Mouse (Mus musculus) kidney, postnatal 0 days (tissue): ENCODE data around the gene Lyst. TPM values are rescaled to one million over a fixed set of nuclear protein-coding genes. Genes with fewer than 3 reads are reported as not detected.
A peak's percentile ranks its signal among the peaks of the same experiment; 100 is the strongest.

ENCODE experiments used
- ATAC-seq: fragments of 200-750 bp; cut with Nextera tagmentation; replicated peaks from 2 replicates; pipeline ENCODE4 v1.8.0; 2017; ENCODE audit warnings: low read depth, moderate number of reproducible peaks, moderate TSS enrichment, moderate library complexity; ENCODE audit not compliant: low FRiP score
- DNase-seq: peaks from one replicate; pipeline ENCODE4 v3.0.0-alpha.2; 2016; ENCODE audit warnings: low spot score
- H3K27ac ChIP-seq: fragments of 300-500 bp; sonication (generic); 2 replicates; pipeline ENCODE4 v1.5.1; 2014; ENCODE audit warnings: mild to moderate bottlenecking
- H3K27me3 ChIP-seq: fragments of 300-500 bp; sonication (generic); 2 replicates; pipeline ENCODE4 v1.6.1; 2014; ENCODE audit warnings: low read length, mixed read lengths; ENCODE audit not compliant: insufficient read depth
- H3K36me3 ChIP-seq: fragments of 300-500 bp; sonication (generic); 2 replicates; pipeline ENCODE4 v1.6.1; 2014; ENCODE audit warnings: low read length, mixed read lengths; ENCODE audit not compliant: insufficient read depth
- H3K4me1 ChIP-seq: fragments of 300-500 bp; sonication (generic); replicated peaks from 2 replicates; pipeline ENCODE4 v1.6.1; 2014; ENCODE audit warnings: antibody characterized with exemption, low read length, mixed read lengths; ENCODE audit not compliant: insufficient read depth
- H3K4me2 ChIP-seq: fragments of 300-500 bp; sonication (generic); 2 replicates; pipeline ENCODE4 v1.6.1; 2014; ENCODE audit warnings: mild to moderate bottlenecking, low read length, moderate library complexity, mixed read lengths
- H3K4me3 ChIP-seq: fragments of 300-500 bp; sonication (generic); replicated peaks from 2 replicates; pipeline ENCODE4 v1.5.1; 2014; ENCODE audit warnings: low read depth, low read length
- H3K9ac ChIP-seq: fragments of 300-500 bp; sonication (generic); 2 replicates; pipeline ENCODE4 v1.6.1; 2014; ENCODE audit warnings: low read depth, low read length
- H3K9me3 ChIP-seq: fragments of 300-500 bp; sonication (generic); replicated peaks from 2 replicates; pipeline ENCODE4 v1.6.1; 2016; ENCODE audit warnings: low read length, inconsistent platforms, mixed read lengths
- CTCF ChIP-seq: IDR thresholded peaks from 2 replicates; pipeline ENCODE4 v1.5.1; 2016; ENCODE audit warnings: antibody characterized with exemption, low read depth, mild to moderate bottlenecking, moderate library complexity
- WGBS: fragments of 180-500 bp; shearing (Covaris S2); extraction: QIAGEN DNeasy Blood & Tissue Kit; methylation state at CpG from one replicate; pipeline ENCODE4 v1.1.7; 2014; 5-methylcytosine and 5-hydroxymethylcytosine counted together
- polyA plus RNA-seq: library from polyadenylated mRNA; unstranded; fragments of >200 nt; fragmentation: Nextera tagmentation; extraction: Ambion mirVana; gene quantifications from 2 replicates; pipeline ENCODE4 v1.2.1, GENCODE M21; 2015

Lyst gene
- polyA plus RNA-seq, 1 experiment from 2014 or later: 3.8 TPM

GRCm38 (mm10) chr13:13558900-13559299 is 31.3 kb upstream of the Lyst start:
- H3K36me3 ChIP-seq: no peaks in the 10 kb centered on the region
- no peak overlapping the region for H3K27ac ChIP-seq
- no peaks in the 10 kb centered on the region for H3K9me3 ChIP-seq
- H3K9ac ChIP-seq: no peak overlapping the region
- H3K4me2 ChIP-seq: no peak overlapping the region
- no peak overlapping the region for H3K4me3 ChIP-seq
- ATAC-seq (no peak), DNase-seq (no peak)
- no peaks in the 10 kb centered on the region for H3K27me3 ChIP-seq
- no peaks in the 10 kb centered on the region for H3K4me1 ChIP-seq
- no peak for TF ChIP-seq CTCF
- 71% methylated on average over 5 of the region's 5 CpGs for WGBS

GRCm38 (mm10) chr13:13562571-13562970 is 27.6 kb upstream of the Lyst start:
- DNase-seq: peak; percentile 38
- Histone ChIP-seq H3K4me3 (no peak overlapping the region), H3K27me3 (no peaks in the 10 kb centered on the region), H3K27ac (no peak overlapping the region), H3K9me3 (no peaks in the 10 kb centered on the region), H3K36me3 (no peaks in the 10 kb centered on the region), H3K4me1 (no peaks in the 10 kb centered on the region), H3K9ac (no peak overlapping the region), H3K4me2 (no peak overlapping the region)
- ATAC-seq: no peak
- WGBS: 60% methylated on average over 6 of the region's 6 CpGs
- TF ChIP-seq CTCF: no peak

- WGBS: 25% methylated on average over 2 of the region's 2 CpGs
- Histone ChIP-seq H3K9me3 (no peaks in the 10 kb centered on the region), H3K9ac (no peak overlapping the region)
Measured at GRCm38 (mm10) chr13:13564116-13564515, 26.1 kb upstream of the Lyst start.

GRCm38 (mm10) chr13:13564541-13564940 is 25.7 kb upstream of the Lyst start:
- WGBS: 55% methylated on average over 4 of the region's 4 CpGs
- no peak overlapping the region for H3K4me2 ChIP-seq
- no peak for DNase-seq
- no peaks in the 10 kb centered on the region for H3K27me3 ChIP-seq
- no peaks in the 10 kb centered on the region for H3K36me3 ChIP-seq
- no peak overlapping the region for H3K4me3 ChIP-seq
- H3K4me1 ChIP-seq: no peaks in the 10 kb centered on the region
- no peak for ATAC-seq
- no peak overlapping the region for H3K27ac ChIP-seq
- no peak overlapping the region for H3K9ac ChIP-seq
- no peaks in the 10 kb centered on the region for H3K9me3 ChIP-seq
- no peak for TF ChIP-seq CTCF

More at GRCm38 (mm10) chr13:13564116-13564515, 26.1 kb upstream of the Lyst start:
- Histone ChIP-seq H3K36me3 (no peaks in the 10 kb centered on the region), H3K27ac (no peak overlapping the region), H3K4me1 (no peaks in the 10 kb centered on the region), H3K4me2 (no peak overlapping the region), H3K4me3 (no peak overlapping the region), H3K27me3 (no peaks in the 10 kb centered on the region)
- ATAC-seq (peak; percentile 46; the same call in 1 of the 2 replicates), DNase-seq (peak; percentile 74)
- no peak for TF ChIP-seq CTCF

GRCm38 (mm10) chr13:13567640-13568039 is 22.6 kb upstream of the Lyst start:
- no peak overlapping the region for H3K4me3 ChIP-seq
- DNase-seq (no peak), ATAC-seq (no peak)
- H3K27ac ChIP-seq: no peak overlapping the region
- no peaks in the 10 kb centered on the region for H3K9me3 ChIP-seq
- no peak overlapping the region for H3K4me2 ChIP-seq
- no peaks in the 10 kb centered on the region for H3K27me3 ChIP-seq
- H3K36me3 ChIP-seq: no peaks in the 10 kb centered on the region
- TF ChIP-seq CTCF: no peak
- no peaks in the 10 kb centered on the region for H3K4me1 ChIP-seq
- 94% methylated on average over 6 of the region's 6 CpGs for WGBS
- no peak overlapping the region for H3K9ac ChIP-seq

- WGBS: 88% methylated on average over 1 of the region's 1 CpGs
- Histone ChIP-seq H3K27me3 (no peaks in the 10 kb centered on the region), H3K9ac (no peak overlapping the region), H3K27ac (no peak overlapping the region), H3K36me3 (no peaks in the 10 kb centered on the region), H3K4me3 (no peak overlapping the region), H3K9me3 (no peaks in the 10 kb centered on the region), H3K4me1 (no peaks in the 10 kb centered on the region), H3K4me2 (no peak overlapping the region)
- DNase-seq: no peak
- ATAC-seq: no peak
- no peak for TF ChIP-seq CTCF
Measured at GRCm38 (mm10) chr13:13568824-13569223, 21.4 kb upstream of the Lyst start.

- Histone ChIP-seq H3K4me3 (no peak overlapping the region), H3K27me3 (no peaks in the 10 kb centered on the region), H3K4me2 (no peak overlapping the region), H3K4me1 (no peaks in the 10 kb centered on the region), H3K27ac (no peak overlapping the region), H3K9ac (no peak overlapping the region), H3K36me3 (no peaks in the 10 kb centered on the region), H3K9me3 (no peaks in the 10 kb centered on the region)
- no peak for DNase-seq
- TF ChIP-seq CTCF: no peak
- no peak for ATAC-seq
Measured at GRCm38 (mm10) chr13:13569603-13570002, 20.6 kb upstream of the Lyst start.
